Mouse (Mus musculus): ENCODE measurements around the gene Hivep2.

Gene Hivep2

GRCm38 (mm10) chr10:13971268-13971667 lies 5.4 kb downstream of the Hivep2 start:
- no peak for DNase-seq (ENCODE audit: low spot score in 2 of 2)

- DNase-seq (ENCODE audit: low spot score in 2 of 2), result no peak
Measured at GRCm38 (mm10) chr10:13973563-13974179, 7.8 kb downstream of the Hivep2 start.

DNA sequence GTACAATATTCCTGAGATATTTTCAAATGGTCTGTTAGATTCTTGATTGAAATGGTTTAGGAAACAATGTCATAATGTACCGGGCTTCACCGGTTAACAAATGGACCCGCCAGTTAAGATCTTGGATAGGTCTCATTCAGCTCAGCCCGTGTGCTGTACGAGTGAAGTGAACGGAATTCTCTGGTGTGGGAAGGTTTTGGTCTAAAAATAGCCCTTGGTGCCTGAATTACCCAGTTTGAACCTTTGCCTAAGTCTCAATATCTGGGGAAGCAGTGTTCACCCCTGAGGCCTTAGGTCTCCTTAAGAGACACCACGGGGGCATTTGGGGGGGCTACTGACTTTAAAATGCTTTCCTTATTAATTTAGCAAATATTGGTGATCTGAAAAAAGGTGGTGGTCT lies 8.6 kb downstream of the Hivep2 start:
- peak in 1 of 2 experiments; percentile 29 for DNase-seq (ENCODE audit: low spot score in 2 of 2)

DNA sequence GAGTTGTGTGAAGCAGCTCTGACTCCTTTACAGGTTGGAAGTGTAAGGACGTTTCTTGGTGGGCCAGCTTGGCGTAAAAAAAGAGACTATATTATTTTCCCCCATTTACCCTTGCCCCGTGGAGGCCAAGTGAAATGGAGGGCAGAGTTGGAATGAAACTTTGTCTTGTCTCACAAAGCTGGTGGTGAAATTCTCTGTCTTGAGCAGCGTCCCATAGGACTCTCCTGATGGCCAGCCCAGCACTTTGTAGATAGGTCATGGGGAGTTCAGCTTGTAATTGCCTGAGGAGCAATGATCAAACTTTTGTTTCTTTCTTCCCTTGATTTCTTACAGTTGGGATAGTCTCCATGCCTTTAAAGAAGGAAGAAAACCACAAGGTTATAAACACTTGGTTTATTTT lies 10.0 kb downstream of the Hivep2 start:
- peak in 1 of 2 experiments; percentile 21 for DNase-seq (ENCODE audit: low spot score in 2 of 2)

- no peak for DNase-seq (ENCODE audit: low spot score in 2 of 2)
Measured at GRCm38 (mm10) chr10:13976267-13976666, 10.4 kb downstream of the Hivep2 start.

DNA sequence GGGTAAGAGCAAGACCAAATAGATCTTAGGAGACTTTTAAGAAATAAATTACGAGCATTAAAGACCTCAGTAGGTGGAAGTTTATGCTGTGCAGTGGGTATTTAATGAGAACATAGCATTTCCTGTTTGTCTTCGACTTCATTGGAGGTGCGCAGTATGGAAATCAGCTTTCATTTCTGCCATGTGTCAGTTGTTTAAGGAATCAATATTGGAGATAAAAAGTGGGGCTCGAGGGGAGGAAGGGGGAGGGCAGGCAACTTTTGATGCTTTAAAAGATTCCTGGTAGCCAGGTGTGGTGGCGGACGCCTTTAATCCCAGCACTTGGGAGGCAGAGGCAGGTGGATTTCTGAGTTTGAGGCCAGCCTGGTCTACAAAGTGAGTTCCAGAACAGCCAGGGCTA lies 16.4 kb downstream of the Hivep2 start:
- DNase-seq (ENCODE audit: low spot score in 2 of 2), result no peak

DNA sequence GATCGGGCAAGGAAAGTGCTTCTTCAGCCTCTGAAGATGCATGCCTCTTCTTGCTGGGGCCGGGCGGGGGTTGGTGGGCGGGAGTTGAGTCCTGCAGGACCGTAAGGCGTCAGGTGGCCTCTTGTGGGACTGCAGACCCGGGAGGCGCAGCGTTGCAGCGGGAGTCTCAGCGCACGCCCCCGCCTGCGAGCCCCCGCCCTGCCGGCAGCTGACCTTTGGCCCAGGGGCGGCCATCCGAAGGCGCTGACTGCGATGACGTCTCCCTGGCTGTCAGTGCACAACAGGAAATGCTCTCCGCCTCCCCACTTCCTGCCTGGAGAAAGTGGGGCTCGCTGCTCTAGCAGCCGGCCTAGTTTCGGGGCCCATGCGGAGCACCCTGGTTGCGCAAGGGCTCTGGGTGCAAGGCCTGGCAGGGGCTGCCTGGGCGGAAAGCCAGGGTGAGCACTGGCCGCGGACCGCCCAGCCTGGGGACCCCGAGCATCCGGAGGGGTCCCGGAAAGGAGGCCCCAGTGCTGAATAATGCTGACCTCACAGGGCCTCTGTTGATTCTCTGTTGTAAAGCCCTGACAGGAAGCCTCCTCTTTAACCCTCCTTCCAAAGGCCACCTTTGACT lies 17.0 kb downstream of the Hivep2 start:
- peak; percentile 89 to 91 for DNase-seq (ENCODE audit: low spot score in 2 of 2)

DNA sequence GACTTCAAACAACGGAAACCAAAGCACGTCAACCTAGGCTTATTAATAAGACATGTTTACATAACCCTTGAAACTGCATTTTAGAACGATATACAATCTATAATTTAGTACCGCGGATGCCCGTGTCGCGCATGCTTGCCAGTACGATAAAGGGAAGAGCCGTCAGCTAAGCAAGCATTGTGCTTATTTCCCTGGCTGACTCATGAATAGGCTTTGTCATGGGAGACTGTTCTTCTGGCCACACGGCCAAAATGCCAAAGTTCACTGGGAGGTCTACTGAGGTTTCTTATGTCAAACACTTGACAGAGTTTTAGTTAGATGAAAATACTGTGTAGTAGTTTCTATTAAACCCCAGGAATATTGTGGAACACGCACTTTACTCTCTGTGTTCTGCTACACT lies 17.8 kb downstream of the Hivep2 start:
- DNase-seq (ENCODE audit: low spot score in 2 of 2), result peak; percentile 44 to 51

- no peak for DNase-seq (ENCODE audit: low spot score in 2 of 2)
Measured at GRCm38 (mm10) chr10:13984233-13984632, 18.4 kb downstream of the Hivep2 start.

- DNase-seq (ENCODE audit: low spot score in 2 of 2), result no peak
Measured at GRCm38 (mm10) chr10:13986539-13986938, 20.7 kb downstream of the Hivep2 start.

- no peak for DNase-seq (ENCODE audit: low spot score in 2 of 2)
Measured at GRCm38 (mm10) chr10:13987336-13987735, 21.5 kb downstream of the Hivep2 start.

GRCm38 (mm10) chr10:13988280-13988679 lies 22.4 kb downstream of the Hivep2 start:
- peak; percentile 24 to 52 for DNase-seq (ENCODE audit: low spot score in 2 of 2)

DNA sequence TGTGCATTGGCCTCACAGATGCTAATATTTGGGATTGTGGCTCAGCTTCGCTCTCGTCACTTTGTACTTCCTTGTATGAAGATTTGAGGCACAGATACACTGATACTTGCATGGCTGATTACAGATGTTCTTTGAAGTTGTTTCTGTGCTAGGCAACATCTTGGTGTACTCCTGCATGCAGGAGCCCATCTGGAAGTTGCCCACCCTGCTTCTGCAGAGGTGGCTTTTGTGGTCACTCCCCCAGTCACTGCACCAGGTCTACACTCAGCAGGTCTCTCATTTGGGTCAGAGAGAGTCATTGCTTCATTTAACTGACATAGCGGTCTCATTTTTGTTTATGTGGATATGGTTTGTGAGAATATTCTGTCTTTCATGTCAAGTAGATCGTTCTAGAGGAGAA lies 22.9 kb downstream of the Hivep2 start:
- DNase-seq (ENCODE audit: low spot score in 2 of 2), result no peak

DNA sequence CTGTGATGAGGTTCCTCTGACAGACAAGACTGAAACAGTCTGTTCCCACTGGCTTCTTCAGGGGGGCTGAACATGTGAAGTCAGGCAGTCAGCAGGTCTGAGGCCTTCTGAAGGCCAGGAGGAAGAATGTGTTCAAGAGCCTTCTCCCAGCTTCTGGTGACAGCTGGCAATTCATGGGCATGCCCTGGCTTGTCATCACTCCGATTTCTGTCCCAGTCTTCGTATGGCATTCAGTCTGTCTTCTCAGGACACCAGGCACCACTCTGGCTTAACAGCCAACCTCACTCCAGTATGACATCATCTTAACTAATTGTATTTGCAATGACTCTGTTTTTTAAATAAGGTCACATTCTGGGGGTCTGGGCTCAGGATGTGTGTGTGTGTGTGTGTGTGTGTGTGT lies 25.0 kb downstream of the Hivep2 start:
- no peak for DNase-seq (ENCODE audit: low spot score in 2 of 2)

- DNase-seq (ENCODE audit: low spot score in 2 of 2), result no peak
Measured at GRCm38 (mm10) chr10:13993411-13993810, 27.5 kb downstream of the Hivep2 start.

DNA sequence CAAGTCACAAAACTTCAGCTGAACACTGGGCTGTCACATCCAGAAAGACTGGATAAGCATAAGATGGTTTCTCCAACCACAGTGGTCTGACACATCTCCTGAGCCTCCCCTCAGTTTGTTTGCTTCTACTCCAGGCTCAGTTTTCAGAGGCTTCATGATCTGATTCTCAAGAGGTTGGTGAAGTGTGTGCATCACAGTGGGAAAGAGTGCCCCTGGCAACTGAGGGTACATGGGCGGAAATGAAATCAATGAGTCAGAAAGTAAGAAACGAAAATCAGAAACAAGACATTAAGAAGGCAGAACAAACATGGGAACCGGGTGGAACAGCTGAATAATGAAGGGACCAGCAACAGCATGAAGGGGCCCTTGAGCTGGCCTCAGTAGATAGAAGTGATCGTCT lies 31.5 kb downstream of the Hivep2 start:
- no peak for DNase-seq (ENCODE audit: low spot score in 2 of 2)

DNA sequence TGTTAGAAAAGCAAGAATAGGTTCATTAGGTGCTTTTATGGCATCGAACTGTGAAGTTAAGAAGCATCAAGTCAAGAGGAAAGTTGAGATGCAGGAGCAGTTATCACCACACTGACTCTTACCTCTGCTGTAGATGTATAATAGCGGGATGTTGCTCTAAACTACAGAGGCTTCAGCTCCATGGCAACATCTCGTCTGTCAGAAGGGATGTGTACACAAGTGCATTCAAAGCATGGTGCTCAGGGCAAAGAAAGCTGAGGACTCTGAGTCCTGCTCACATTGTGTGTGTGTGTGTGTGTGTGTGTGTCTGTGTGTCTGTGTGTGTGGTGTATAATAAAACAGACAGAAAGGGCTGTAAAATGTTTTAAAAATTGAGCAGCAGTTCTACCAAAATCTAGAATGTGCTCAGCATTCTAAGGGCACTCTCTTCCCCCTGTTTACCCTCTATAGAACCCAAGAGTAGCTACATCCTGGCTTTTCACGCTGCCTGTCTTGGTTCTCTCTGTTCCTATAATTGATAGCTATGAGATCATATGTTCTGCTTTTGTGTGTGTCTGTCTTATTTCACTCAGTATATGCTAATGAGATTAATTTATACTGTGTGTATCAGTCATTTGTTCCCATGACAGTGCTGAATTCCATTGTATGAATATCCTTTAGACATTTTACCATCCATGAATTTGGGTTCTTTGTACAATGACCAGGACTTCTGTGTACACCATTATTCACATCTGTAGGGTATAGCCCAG lies 39.1 kb downstream of the Hivep2 start:
- no peak for DNase-seq (ENCODE audit: low spot score in 2 of 2)

DNA sequence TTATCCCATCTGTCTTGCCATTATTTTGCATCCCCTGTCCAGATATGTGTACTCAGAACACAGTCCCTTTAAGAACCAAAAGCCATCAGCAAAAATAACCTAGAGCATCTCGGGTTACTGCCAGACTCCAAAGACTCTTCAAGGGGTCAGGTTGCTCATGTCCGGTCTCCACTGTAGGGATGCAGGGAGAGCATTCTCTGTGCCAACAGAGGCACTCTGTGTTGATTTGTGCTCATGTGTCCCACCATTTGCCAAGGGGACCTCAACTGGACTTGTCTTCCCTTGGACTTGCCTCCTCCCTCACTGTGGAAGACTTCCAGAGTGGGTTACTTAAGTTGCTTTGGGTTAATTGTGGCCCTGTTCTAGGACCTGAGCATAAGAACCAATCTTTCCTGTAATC lies 43.8 kb downstream of the Hivep2 start:
- DNase-seq (ENCODE audit: low spot score in 2 of 2), result no peak

GRCm38 (mm10) chr10:14016287-14016970 lies 50.6 kb downstream of the Hivep2 start:
- DNase-seq (ENCODE audit: low spot score in 2 of 2), result no peak

GRCm38 (mm10) chr10:14017338-14017737 lies 51.5 kb downstream of the Hivep2 start:
- DNase-seq (ENCODE audit: low spot score in 2 of 2), result no peak

GRCm38 (mm10) chr10:14017822-14018364 lies 52.0 kb downstream of the Hivep2 start:
- DNase-seq (ENCODE audit: low spot score in 2 of 2), result peak; percentile 55 to 64

GRCm38 (mm10) chr10:14018672-14019071 lies 52.8 kb downstream of the Hivep2 start:
- no peak for DNase-seq (ENCODE audit: low spot score in 2 of 2)
